Mouse (Mus musculus): Measurements from ENCODE around the gene Gm10985.

The Gm10985 gene

GRCm38 (mm10) chr3:53844786-53845185, at the start of gene Gm10985:
Gm10985 (plus strand) TSS chr3:53845086.
- no peak for DNase-seq (ENCODE audit: low spot score)

GRCm38 (mm10) chr3:53796933-53797332, 48.0 kb upstream of the Gm10985 start:
- DNase-seq (ENCODE audit: low spot score), result no peak

GRCm38 (mm10) chr3:53799671-53800070, 45.2 kb upstream of the Gm10985 start:
- no peak for DNase-seq (ENCODE audit: low spot score)

GRCm38 (mm10) chr3:53813421-53813977, 31.4 kb upstream of the Gm10985 start:
- DNase-seq (ENCODE audit: low spot score), result no peak

GRCm38 (mm10) chr3:53834238-53834637, 10.6 kb upstream of the Gm10985 start:
- no peak for DNase-seq (ENCODE audit: low spot score)

- no peak for DNase-seq (ENCODE audit: low spot score)
Observed at GRCm38 (mm10) chr3:53846206-53846928, 1.5 kb downstream of the Gm10985 start.

- no peak for DNase-seq (ENCODE audit: low spot score)
Observed at GRCm38 (mm10) chr3:53847726-53848125, 2.8 kb downstream of the Gm10985 start.

GRCm38 (mm10) chr3:53848262-53848661, 3.4 kb downstream of the Gm10985 start:
- DNase-seq (ENCODE audit: low spot score), result no peak

- no peak for DNase-seq (ENCODE audit: low spot score)
Observed at GRCm38 (mm10) chr3:53854261-53854660, 9.4 kb downstream of the Gm10985 start.

- DNase-seq (ENCODE audit: low spot score), result no peak
Observed at GRCm38 (mm10) chr3:53854831-53855230, 9.9 kb downstream of the Gm10985 start.

GRCm38 (mm10) chr3:53863383-53864220, 18.7 kb downstream of the Gm10985 start, which contains the start of gene Ufm1:
Ufm1 (minus strand) TSS chr3:53863830.
- DNase-seq (ENCODE audit: low spot score), result peak; percentile 82

GRCm38 (mm10) chr3:53868212-53868611, 23.3 kb downstream of the Gm10985 start:
- DNase-seq (ENCODE audit: low spot score), result no peak

GRCm38 (mm10) chr3:53869263-53869662, 24.4 kb downstream of the Gm10985 start:
- DNase-seq (ENCODE audit: low spot score), result no peak

- no peak for DNase-seq (ENCODE audit: low spot score)
Observed at GRCm38 (mm10) chr3:53870482-53870881, 25.6 kb downstream of the Gm10985 start.

GRCm38 (mm10) chr3:53871596-53871995, 26.7 kb downstream of the Gm10985 start:
- no peak for DNase-seq (ENCODE audit: low spot score)

GRCm38 (mm10) chr3:53890619-53891540, 46.0 kb downstream of the Gm10985 start:
- DNase-seq (ENCODE audit: low spot score), result no peak
